Mouse (Mus musculus) liver, embryonic 14.5 days (tissue): Measurements from ENCODE around the gene Ccnt1. TPM values are rescaled to one million over a fixed set of nuclear protein-coding genes. Genes with fewer than 3 reads are reported as not detected.

Source experiments
- ATAC-seq: fragments of 200-750 bp; cut with Nextera tagmentation; 2 replicates; pipeline ENCODE4 v1.8.0; 2017; ENCODE audit warnings: moderate number of reproducible peaks, mild to moderate bottlenecking, moderate library complexity; ENCODE audit not compliant: insufficient read depth
- DNase-seq, 3 experiments: peaks; one replicate each; pipeline ENCODE4 v3.0.0-alpha.2; 2012 to 2013; ENCODE audit warnings: low read depth in 3 of 3, low spot score in 3 of 3
- H3K27ac ChIP-seq: fragments of 300-500 bp; sonication (generic); 2 replicates; pipeline ENCODE4 v1.5.1; 2014; ENCODE audit warnings: moderate library complexity, mild to moderate bottlenecking, control low read depth, inconsistent platforms
- H3K27me3 ChIP-seq: fragments of 300-500 bp; sonication (generic); 2 replicates; pipeline ENCODE4 v1.6.1; 2014; ENCODE audit warnings: mild to moderate bottlenecking, low read length, moderate library complexity; ENCODE audit not compliant: control insufficient read depth, insufficient read depth
- H3K36me3 ChIP-seq: fragments of 300-500 bp; sonication (generic); replicated peaks from 2 replicates; pipeline ENCODE4 v1.6.1; 2014; ENCODE audit warnings: low read depth; ENCODE audit not compliant: control insufficient read depth, insufficient read depth
- H3K4me1 ChIP-seq, 2 experiments: fragments of 200-500 bp in 1 of 2; fragments of 300-500 bp in 1 of 2; sonication (generic) in 1 of 2; replicated peaks; 2 replicates each; pipeline ENCODE4 v1.6.1; 2012 to 2014; ENCODE audit warnings: antibody characterized with exemption in 1 of 2, inconsistent platforms in 1 of 2, low read length in 1 of 2; ENCODE audit not compliant: control insufficient read depth in 2 of 2, insufficient read depth in 2 of 2
- H3K4me2 ChIP-seq: fragments of 300-500 bp; sonication (generic); 2 replicates; pipeline ENCODE4 v1.6.1; 2014; ENCODE audit warnings: low read depth, mild to moderate bottlenecking, control low read depth, moderate library complexity
- H3K4me3 ChIP-seq, 2 experiments: fragments of 200-500 bp in 1 of 2; fragments of 300-500 bp in 1 of 2; sonication (generic) in 1 of 2; 2 replicates each; pipeline ENCODE4 v1.5.1; 2012 to 2014; ENCODE audit warnings: low read depth in 2 of 2, low read length in 2 of 2, mild to moderate bottlenecking in 2 of 2, control low read depth in 1 of 2, inconsistent platforms in 1 of 2, moderate library complexity in 1 of 2; ENCODE audit not compliant: insufficient read depth in 1 of 2
- H3K9ac ChIP-seq: fragments of 300-500 bp; sonication (generic); replicated peaks from 2 replicates; pipeline ENCODE4 v1.6.1; 2014; ENCODE audit warnings: mild to moderate bottlenecking, control low read depth, moderate library complexity
- H3K9me3 ChIP-seq: fragments of 300-500 bp; sonication (generic); 2 replicates; pipeline ENCODE4 v1.6.1; 2016; ENCODE audit warnings: low read length, mixed read lengths; ENCODE audit not compliant: control insufficient read depth
- CTCF ChIP-seq: IDR thresholded peaks from 2 replicates; pipeline ENCODE4 v1.5.1; 2016; ENCODE audit warnings: antibody characterized with exemption, low read depth, control low read depth
- EP300 ChIP-seq: IDR thresholded peaks from 2 replicates; pipeline ENCODE4 v1.6.1; 2016; ENCODE audit warnings: antibody characterized with exemption, low read depth
- WGBS: fragments of 180-500 bp; shearing (Covaris S2); extraction: QIAGEN DNeasy Blood & Tissue Kit; methylation state at CpG from one replicate; pipeline ENCODE4 v1.1.7; 2014; ENCODE audit not compliant: insufficient replicate concordance; 5-methylcytosine and 5-hydroxymethylcytosine counted together
- polyA plus RNA-seq, 2 experiments: library from polyadenylated mRNA; depleted of rRNA in 1 of 2; stranded (reverse) in 1 of 2; unstranded in 1 of 2; fragments of >200 nt; fragmentation: Nextera tagmentation in 1 of 2; extraction: Ambion mirVana in 1 of 2; gene quantifications; 2 replicates each; pipeline versions ENCODE4 v1.2.1 to v1.2.3; 2012 to 2014

Gene Ccnt1
- polyA plus RNA-seq, 2 experiments = 8.2 to 23.7 TPM

DNA sequence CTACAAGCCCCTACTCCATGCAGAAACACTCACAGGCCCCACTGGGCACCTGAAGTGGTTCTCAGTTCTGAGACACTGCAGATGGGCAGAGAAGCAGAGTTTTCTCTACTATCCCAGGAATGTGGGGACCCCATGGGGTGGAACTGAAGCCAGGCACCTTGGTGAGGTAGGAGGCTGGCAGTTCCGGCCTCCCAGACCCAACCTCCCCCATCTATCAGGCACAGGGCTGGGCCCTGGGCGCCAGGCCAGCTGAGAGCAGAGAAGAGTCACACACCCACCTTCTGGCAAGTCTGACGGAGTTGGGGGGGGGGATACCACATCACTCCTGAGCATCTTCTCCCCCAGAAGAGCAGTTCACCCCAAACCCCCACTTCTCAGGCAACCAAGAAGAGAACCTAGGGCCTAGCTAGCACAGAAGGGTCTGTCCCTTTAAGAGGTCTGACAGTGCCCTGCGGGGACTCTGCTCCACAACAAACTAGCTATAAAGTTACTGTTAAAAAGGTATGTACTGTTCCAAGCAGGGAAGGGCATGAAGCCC, 32.3 kb upstream of the Ccnt1 start:
- peaks cover 36% of the 10 kb centered on the region for H3K36me3 ChIP-seq
- no peak for ATAC-seq
- H3K27ac ChIP-seq = peak overlapping the region; percentile 89
- H3K4me2 ChIP-seq = peak overlapping the region; percentile 90
- H3K4me1 ChIP-seq = peaks cover 51 to 63% of the 10 kb centered on the region in 2 experiments
- DNase-seq = no peak
- 20% methylated on average over 4 of the region's 4 CpGs for WGBS
- TF ChIP-seq CTCF = no peak
- TF ChIP-seq EP300 = no peak
- H3K9me3 ChIP-seq = no peaks in the 10 kb centered on the region
- no peaks in the 10 kb centered on the region for H3K27me3 ChIP-seq
- H3K9ac ChIP-seq = peak overlapping the region; percentile 87
- H3K4me3 ChIP-seq = peak overlapping the region; percentile 60 to 68

DNA sequence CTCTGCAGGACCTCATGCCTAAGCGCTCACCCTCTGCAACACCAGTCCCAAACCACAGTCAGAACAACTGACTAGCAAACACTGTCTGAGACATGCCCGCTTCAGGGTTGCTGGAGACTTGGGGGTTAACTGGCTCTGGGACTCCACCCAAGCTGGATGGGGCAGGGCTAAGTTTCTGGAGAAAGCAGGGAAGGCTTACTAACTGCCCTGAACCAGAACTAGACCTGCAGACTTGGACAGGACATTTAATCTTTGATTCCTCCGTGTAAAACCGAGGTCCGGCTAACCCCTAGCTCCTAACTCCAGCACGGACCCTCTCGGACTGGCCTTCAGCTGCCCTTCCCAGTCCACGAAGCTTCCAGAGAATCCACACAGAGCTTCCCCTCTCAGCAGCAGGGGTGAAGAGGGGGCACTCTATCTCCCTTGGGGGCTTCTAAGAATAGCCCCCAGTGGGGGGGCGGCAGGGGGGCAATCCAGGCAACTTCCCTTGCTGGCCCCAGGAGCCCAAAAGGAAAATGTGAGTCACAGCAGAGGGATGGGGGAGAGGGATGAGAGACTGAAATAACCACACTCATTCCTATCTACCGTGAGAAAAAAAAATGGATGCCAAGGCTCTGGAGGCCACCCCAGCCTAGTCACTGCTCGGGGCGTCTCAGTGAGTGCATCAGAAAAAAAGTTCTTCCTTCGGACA, 31.6 kb upstream of the Ccnt1 start:
- WGBS = 32% methylated on average over 13 of the region's 13 CpGs
- Histone ChIP-seq H3K27me3 (no peaks in the 10 kb centered on the region), H3K4me2 (peak overlapping the region; percentile 90), H3K36me3 (peaks cover 43% of the 10 kb centered on the region), H3K9me3 (no peaks in the 10 kb centered on the region), H3K27ac (peak overlapping the region; percentile 89), H3K9ac (peak overlapping the region; percentile 87), H3K4me3 (peak overlapping the region; percentile 60 to 68), H3K4me1 (peaks cover 44 to 56% of the 10 kb centered on the region in 2 experiments)
- DNase-seq (no peak), ATAC-seq (peak; percentile 69)
- TF ChIP-seq EP300 (no peak), CTCF (no peak)

- Histone ChIP-seq H3K4me2 (peak overlapping the region; percentile 90), H3K9me3 (no peaks in the 10 kb centered on the region), H3K27ac (peak overlapping the region; percentile 89), H3K9ac (peak overlapping the region; percentile 87), H3K4me1 (peaks cover 39 to 51% of the 10 kb centered on the region in 2 experiments), H3K27me3 (no peaks in the 10 kb centered on the region), H3K36me3 (peaks cover 47% of the 10 kb centered on the region), H3K4me3 (peak overlapping the region; percentile 60 to 68)
- ATAC-seq (peak; percentile 40), DNase-seq (no peak)
- TF ChIP-seq EP300 (no peak), CTCF (0 out of 2 replicates have a peak, but pooled peaks have one; percentile 6)
- WGBS = 32% methylated on average over 7 of the region's 7 CpGs
These were observed 31.1 kb upstream of the Ccnt1 start for GRCm38 (mm10) chr15:98601832-98602190.

- no peaks in the 10 kb centered on the region for H3K27me3 ChIP-seq
- H3K4me3 ChIP-seq = no peak overlapping the region
- H3K4me1 ChIP-seq = peaks cover 27 to 36% of the 10 kb centered on the region in 2 experiments
- H3K36me3 ChIP-seq = peaks cover 59% of the 10 kb centered on the region
- ATAC-seq (no peak), DNase-seq (no peak)
- 82% methylated on average over 12 of the region's 12 CpGs for WGBS
- H3K9ac ChIP-seq = no peak overlapping the region
- no peak overlapping the region for H3K4me2 ChIP-seq
- TF ChIP-seq EP300 (no peak), CTCF (no peak)
- H3K27ac ChIP-seq = no peak overlapping the region
- no peaks in the 10 kb centered on the region for H3K9me3 ChIP-seq
These were observed 29.4 kb upstream of the Ccnt1 start for GRCm38 (mm10) chr15:98600036-98600709.

DNA sequence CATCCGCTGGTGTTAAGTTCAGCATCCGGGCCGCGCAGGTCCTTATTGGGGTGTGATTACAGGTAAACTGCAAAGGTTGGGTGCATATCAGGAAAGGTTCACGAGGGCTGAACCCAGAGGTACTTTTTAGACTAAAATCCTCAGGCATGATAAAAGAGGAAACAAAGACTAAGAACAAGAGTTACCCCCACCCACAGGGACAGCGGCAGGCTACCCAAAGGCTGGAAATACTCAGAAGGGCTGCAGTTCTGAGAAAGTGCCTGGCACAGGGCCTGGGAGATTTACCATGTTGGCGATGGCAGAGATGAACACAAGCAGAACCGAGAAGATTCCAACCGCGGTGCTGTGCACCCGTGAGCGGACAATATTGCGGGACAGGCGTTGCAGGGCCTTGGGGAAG, 25.9 kb upstream of the Ccnt1 start:
- ATAC-seq (no peak), DNase-seq (no peak)
- no peak overlapping the region for H3K9ac ChIP-seq
- WGBS = 88% methylated on average over 14 of the region's 14 CpGs
- H3K27ac ChIP-seq = no peak overlapping the region
- TF ChIP-seq EP300 (no peak), CTCF (no peak)
- no peak overlapping the region for H3K4me2 ChIP-seq
- no peaks in the 10 kb centered on the region for H3K9me3 ChIP-seq
- H3K4me3 ChIP-seq = no peak overlapping the region
- H3K36me3 ChIP-seq = peaks cover 80% of the 10 kb centered on the region
- no peaks in the 10 kb centered on the region for H3K27me3 ChIP-seq
- peaks cover 6% of the 10 kb centered on the region in 2 experiments for H3K4me1 ChIP-seq
